Mouse (Mus musculus) ES-Bruce4 (cell line): ENCODE results near the gene Setdb1. TPM values are rescaled to one million over a fixed set of nuclear protein-coding genes. Genes with fewer than 3 reads are reported as not detected.

Source experiments
- H3K27ac ChIP-seq: 2 replicates; pipeline ENCODE4 v1.5.1; 2012; ENCODE audit warnings: low read length, inconsistent platforms; ENCODE audit not compliant: insufficient read depth
- H3K27me3 ChIP-seq: 2 replicates; pipeline ENCODE4 v1.6.1; 2012; ENCODE audit warnings: mild to moderate bottlenecking, low read length, inconsistent platforms; ENCODE audit not compliant: control insufficient read depth, poor library complexity, insufficient read depth, severe bottlenecking
- H3K36me3 ChIP-seq: 2 replicates; pipeline ENCODE4 v1.6.1; 2012; ENCODE audit warnings: inconsistent platforms, mild to moderate bottlenecking, low read length, moderate library complexity; ENCODE audit not compliant: control insufficient read depth, poor library complexity, insufficient read depth, severe bottlenecking
- H3K4me1 ChIP-seq: one replicate; pipeline ENCODE4 v1.8.1; 2011; ENCODE audit warnings: low read length; ENCODE audit not compliant: control insufficient read depth, insufficient read depth
- H3K4me3 ChIP-seq: 2 replicates; pipeline ENCODE4 v1.5.1; 2011; ENCODE audit warnings: low read depth, mild to moderate bottlenecking, low read length
- H3K9ac ChIP-seq: 2 replicates; pipeline ENCODE4 v1.6.1; 2012; ENCODE audit warnings: low read depth, mild to moderate bottlenecking, inconsistent platforms; ENCODE audit not compliant: poor library complexity, severe bottlenecking
- H3K9me3 ChIP-seq: replicated peaks from 2 replicates; pipeline ENCODE4 v1.6.1; 2012; ENCODE audit warnings: mild to moderate bottlenecking, low read length, inconsistent platforms; ENCODE audit not compliant: control insufficient read depth, poor library complexity, insufficient read depth, severe bottlenecking
- CTCF ChIP-seq: IDR thresholded peaks from one replicate; pipeline ENCODE4 v1.8.1; 2011; ENCODE audit warnings: low read depth, low read length
- EP300 ChIP-seq: IDR thresholded peaks from 2 replicates; pipeline ENCODE4 v1.6.1; 2011; ENCODE audit warnings: low read depth, low read length; ENCODE audit not compliant: insufficient read depth
- POLR2A ChIP-seq: IDR thresholded peaks from one replicate; pipeline ENCODE4 v1.8.1; 2011; ENCODE audit warnings: low read length; ENCODE audit not compliant: insufficient read depth
- polyA plus RNA-seq: library from polyadenylated mRNA; stranded (reverse); fragments of >200 nt; gene quantifications from 2 replicates; pipeline ENCODE4 v1.2.4, GENCODE M21; 2011; ENCODE audit warnings: low read depth; ENCODE audit not compliant: missing spikeins, insufficient read depth, insufficient read length

Setdb1 gene
- polyA plus RNA-seq, 1 experiment: 73.3 TPM

GRCm38 (mm10) chr3:95274453-95274852 is 82.5 kb downstream of the Setdb1 start:
- H3K9me3 ChIP-seq: no peaks in the 10 kb centered on the region
- no peak overlapping the region for H3K27ac ChIP-seq
- H3K4me3 ChIP-seq: no peak overlapping the region
- no peak overlapping the region for H3K9ac ChIP-seq
- TF ChIP-seq POLR2A (no peak), EP300 (no peak), CTCF (no peak)
- peaks cover 4% of the 10 kb centered on the region for H3K4me1 ChIP-seq
- no peaks in the 10 kb centered on the region for H3K36me3 ChIP-seq
- H3K27me3 ChIP-seq: no peaks in the 10 kb centered on the region

Other genes starting within 250 kb of the Setdb1 start
- 78.0 and 83.5 TPM in 2 replicates for gene Vps72, start 246.2 kb downstream of the Setdb1 start, polyA plus RNA-seq
- 0.90 TPM in 1 of 2 replicates, not detected in the other for gene Tmod4, start 232.7 kb downstream of the Setdb1 start, polyA plus RNA-seq
- 48.5 and 52.1 TPM in 2 replicates for gene Scnm1, start 223.2 kb downstream of the Setdb1 start, polyA plus RNA-seq
- 4.0 and 5.7 TPM in 2 replicates for gene Lysmd1, start 223.1 kb downstream of the Setdb1 start, polyA plus RNA-seq
- not detected in 2 replicates for gene Tnfaip8l2, start 214.8 kb downstream of the Setdb1 start, polyA plus RNA-seq
- 13.3 and 18.8 TPM in 2 replicates for gene Sema6c, start 196.7 kb downstream of the Setdb1 start, polyA plus RNA-seq
- gene Gabpb2, start 139.3 kb downstream of the Setdb1 start, polyA plus RNA-seq: 39.8 and 49.0 TPM in 2 replicates
- 57.4 and 65.6 TPM in 2 replicates for gene Cdc42se1, start 128.5 kb downstream of the Setdb1 start, polyA plus RNA-seq
- gene Mllt11, start 125.0 kb downstream of the Setdb1 start, polyA plus RNA-seq: 13.1 and 15.5 TPM in 2 replicates
- 1.2 and 2.1 TPM in 2 replicates for gene Gm128, start 115.6 kb downstream of the Setdb1 start, polyA plus RNA-seq
- 4.1 and 4.8 TPM in 2 replicates for gene Bnipl, start 106.0 kb downstream of the Setdb1 start, polyA plus RNA-seq
- gene Mindy1, start 75.9 kb downstream of the Setdb1 start, polyA plus RNA-seq: 43.6 and 48.0 TPM in 2 replicates
- 42.9 and 43.9 TPM in 2 replicates for gene Prune1, start 75.1 kb downstream of the Setdb1 start, polyA plus RNA-seq
- 1.9 and 2.0 TPM in 2 replicates for gene Anxa9, start 50.0 kb downstream of the Setdb1 start, polyA plus RNA-seq
- gene Cers2, start 42.4 kb downstream of the Setdb1 start, polyA plus RNA-seq: 99.9 and 103 TPM in 2 replicates
- 0.84 and 2.2 TPM in 2 replicates for gene 4930558C23Rik, start 45.6 kb upstream of the Setdb1 start, polyA plus RNA-seq
- 70.9 and 75.5 TPM in 2 replicates for gene Arnt, start 77.2 kb upstream of the Setdb1 start, polyA plus RNA-seq
- not detected in 2 replicates for gene Ctsk, start 142.1 kb upstream of the Setdb1 start, polyA plus RNA-seq
- gene Ctss, start 169.6 kb upstream of the Setdb1 start, polyA plus RNA-seq: not detected in 2 replicates
- 4.6 and 5.0 TPM in 2 replicates for gene Hormad1, start 202.5 kb upstream of the Setdb1 start, polyA plus RNA-seq
- 39.0 and 40.7 TPM in 2 replicates for gene Golph3l, start 231.7 kb upstream of the Setdb1 start, polyA plus RNA-seq